Mouse (Mus musculus): Measurements from ENCODE around the gene Fxyd1.

Gene Fxyd1

GRCm38 (mm10) chr7:31057071-31057470 is at the start of gene Fxyd1:
Gene Fxyd1 (minus strand): TSS chr7:31057199.
- DNase-seq (ENCODE audit: low spot score in 2 of 2): no peak

- no peak for DNase-seq (ENCODE audit: low spot score in 2 of 2)
Observed at GRCm38 (mm10) chr7:31106166-31106565, 49.2 kb upstream of the Fxyd1 start.

GRCm38 (mm10) chr7:31105061-31105768 is 48.2 kb upstream of the Fxyd1 start:
- DNase-seq (ENCODE audit: low spot score in 2 of 2): peak in 1 of 2 experiments; percentile 80

GRCm38 (mm10) chr7:31100786-31101185 is 43.8 kb upstream of the Fxyd1 start:
- no peak for DNase-seq (ENCODE audit: low spot score in 2 of 2)

GRCm38 (mm10) chr7:31099612-31099982 is 42.6 kb upstream of the Fxyd1 start:
- no peak for DNase-seq (ENCODE audit: low spot score in 2 of 2)

GRCm38 (mm10) chr7:31098697-31099611 is 42.0 kb upstream of the Fxyd1 start:
- DNase-seq (ENCODE audit: low spot score in 2 of 2): no peak

- peak; percentile 81 to 83 for DNase-seq (ENCODE audit: low spot score in 2 of 2)
Observed at GRCm38 (mm10) chr7:31097583-31098248, 40.7 kb upstream of the Fxyd1 start.

GRCm38 (mm10) chr7:31096892-31097564 is 40.0 kb upstream of the Fxyd1 start:
- DNase-seq (ENCODE audit: low spot score in 2 of 2): no peak

- no peak for DNase-seq (ENCODE audit: low spot score in 2 of 2)
Observed at GRCm38 (mm10) chr7:31094774-31095501, 37.9 kb upstream of the Fxyd1 start.

GRCm38 (mm10) chr7:31089721-31090120 is 32.7 kb upstream of the Fxyd1 start:
- DNase-seq (ENCODE audit: low spot score in 2 of 2): no peak

GRCm38 (mm10) chr7:31088206-31088605 is 31.2 kb upstream of the Fxyd1 start:
- no peak for DNase-seq (ENCODE audit: low spot score in 2 of 2)

- no peak for DNase-seq (ENCODE audit: low spot score in 2 of 2)
Observed at GRCm38 (mm10) chr7:31087262-31087661, 30.3 kb upstream of the Fxyd1 start.

- no peak for DNase-seq (ENCODE audit: low spot score in 2 of 2)
Observed at GRCm38 (mm10) chr7:31086175-31086755, 29.3 kb upstream of the Fxyd1 start.

- DNase-seq (ENCODE audit: low spot score in 2 of 2): no peak
Observed at GRCm38 (mm10) chr7:31085171-31085570, 28.2 kb upstream of the Fxyd1 start.

GRCm38 (mm10) chr7:31084140-31084539 is 27.1 kb upstream of the Fxyd1 start:
- DNase-seq (ENCODE audit: low spot score in 2 of 2): no peak

- DNase-seq (ENCODE audit: low spot score in 2 of 2): no peak
Observed at GRCm38 (mm10) chr7:31082831-31083588, 26.0 kb upstream of the Fxyd1 start.

GRCm38 (mm10) chr7:31082106-31082505 is 25.1 kb upstream of the Fxyd1 start:
- DNase-seq (ENCODE audit: low spot score in 2 of 2): no peak

- DNase-seq (ENCODE audit: low spot score in 2 of 2): no peak
Observed at GRCm38 (mm10) chr7:31081106-31081505, 24.1 kb upstream of the Fxyd1 start.

GRCm38 (mm10) chr7:31080611-31081010 is 23.6 kb upstream of the Fxyd1 start:
- no peak for DNase-seq (ENCODE audit: low spot score in 2 of 2)

GRCm38 (mm10) chr7:31079670-31080069 is 22.7 kb upstream of the Fxyd1 start:
- no peak for DNase-seq (ENCODE audit: low spot score in 2 of 2)
